Mouse (Mus musculus) heart, postnatal 36 days (tissue): ENCODE measurements around the gene 4930550C14Rik. TPM values are rescaled to one million over a fixed set of nuclear protein-coding genes. Genes with fewer than 3 reads are reported as not detected.

Experiments used
- DNase-seq, 2 experiments: peaks; one replicate each; pipeline ENCODE4 v3.0.0; 2021 to 2022
- intact Hi-C: fragments of 180-260 bp; cut with DNase I; formaldehyde crosslinking; loops from one replicate; pipeline ENCODE4 v1.15.1; 2025
- microRNA-seq, 2 experiments: library from miRNA; unstranded; fragments of <30 nt; microRNA quantifications; one replicate each; pipeline ENCODE4 v1.2.0; 2021; ENCODE audit warnings: borderline number of aligned reads in 2 of 2
- total RNA-seq, 2 experiments: library from RNA; stranded (reverse); gene quantifications; 2 replicates each; pipeline ENCODE4 v1.2.3; 2021

The 4930550C14Rik gene
- total RNA-seq, 2 experiments from 2014 or later, result 0.35 TPM; not detected in 1

DNA sequence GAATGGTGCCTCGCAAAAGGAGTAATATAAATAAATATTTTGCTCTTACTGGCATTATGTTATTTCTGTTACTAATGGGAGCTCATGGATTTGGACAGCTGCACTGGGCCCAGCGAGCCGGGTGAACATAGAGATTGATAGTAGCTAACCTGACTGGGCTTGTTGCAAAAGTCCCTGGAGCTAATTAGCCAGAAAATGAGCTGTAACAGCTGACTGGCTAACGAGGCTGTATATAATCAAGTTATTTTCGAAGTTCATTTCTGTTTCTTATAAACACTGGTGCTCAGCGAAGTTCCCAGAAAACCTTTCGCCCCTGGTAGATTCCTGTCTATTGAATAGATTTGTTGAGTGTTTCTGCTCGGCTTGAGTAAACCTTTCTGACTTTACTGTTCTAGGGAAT, 866 bp downstream of the 4930550C14Rik start:
- no peak for DNase-seq
- intact Hi-C loops, result no loop called here

DNA sequence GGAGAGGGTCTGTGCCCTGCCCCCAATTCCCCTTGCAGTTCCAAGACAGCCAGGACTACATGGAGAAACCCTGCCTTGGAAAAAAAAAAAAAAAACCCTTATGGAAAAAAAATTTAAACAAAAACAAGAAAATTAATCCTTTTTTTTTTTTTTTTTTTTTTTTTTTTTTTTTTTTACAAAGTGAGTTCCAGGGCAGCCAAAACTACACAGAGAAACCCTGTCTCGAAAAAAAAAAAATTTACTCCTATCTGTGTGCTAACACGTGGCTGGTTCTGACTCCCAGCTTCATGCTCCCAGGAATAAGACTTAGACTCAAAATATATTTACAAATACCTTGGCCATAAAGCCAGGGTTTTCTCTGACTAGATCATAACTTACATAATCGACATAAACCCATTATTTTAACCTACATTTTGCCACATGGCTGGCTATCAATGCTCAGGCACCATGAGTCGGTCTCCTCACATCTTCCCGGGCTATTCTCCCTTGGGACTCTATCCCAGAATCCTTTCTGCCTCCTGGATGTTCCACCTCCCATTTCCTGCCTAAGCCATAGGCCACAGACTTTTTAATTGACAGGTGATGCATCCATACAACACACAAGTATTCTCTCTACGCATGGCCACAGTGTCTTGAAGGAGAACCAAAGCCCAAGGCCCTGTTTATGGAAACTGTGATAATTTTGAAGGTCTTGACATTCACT, 2.1 kb downstream of the 4930550C14Rik start:
- intact Hi-C loops, result no loop called here
- DNase-seq, result no peak

DNA sequence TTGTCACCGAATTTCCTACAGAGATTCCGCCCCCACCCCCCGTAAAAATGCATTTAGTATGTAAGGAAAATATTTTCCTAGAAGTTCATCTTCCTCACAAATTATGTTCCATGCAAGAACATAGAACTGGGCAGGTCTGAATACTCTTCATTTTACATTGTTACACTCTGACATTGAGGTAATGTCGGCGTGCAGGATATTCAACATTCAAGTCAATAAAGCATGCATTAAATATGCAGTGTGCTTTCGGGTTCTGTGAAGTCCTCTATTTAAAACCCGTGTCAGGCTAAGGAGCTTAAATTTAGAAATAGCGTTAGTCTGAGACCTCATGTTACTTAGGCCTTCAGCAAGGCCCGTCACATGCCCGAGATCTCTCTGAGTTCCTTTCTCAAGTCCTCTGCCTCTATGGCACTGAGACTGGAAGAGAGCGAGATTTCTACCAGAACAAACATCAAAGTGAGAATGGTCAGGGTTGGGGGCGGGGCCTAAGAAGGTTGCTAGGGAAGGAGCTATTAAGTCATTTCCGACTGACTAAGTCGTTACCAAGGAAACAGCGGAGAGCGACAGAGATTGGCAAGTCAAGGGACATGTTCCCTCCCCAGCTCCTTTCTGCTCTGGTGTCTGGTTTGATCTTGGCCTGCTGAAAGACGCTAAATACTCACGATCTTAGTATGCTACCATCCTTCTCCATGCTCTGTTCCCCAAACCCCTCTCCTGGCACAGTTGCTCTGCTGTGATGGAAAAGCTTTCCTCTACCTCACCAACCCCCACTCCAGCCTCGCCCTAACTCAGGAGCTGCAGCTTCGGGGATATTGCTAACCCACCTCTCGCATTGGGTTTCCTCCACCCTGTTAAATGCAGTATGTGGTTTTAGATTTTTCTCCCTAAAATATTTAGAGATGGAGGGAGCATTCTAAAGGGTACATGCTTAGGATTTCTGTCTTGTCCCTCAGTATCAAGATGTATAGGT, 2.9 kb downstream of the 4930550C14Rik start:
- DNase-seq, result peak; percentile 58 to 71
- intact Hi-C loops, result no loop called here

DNA sequence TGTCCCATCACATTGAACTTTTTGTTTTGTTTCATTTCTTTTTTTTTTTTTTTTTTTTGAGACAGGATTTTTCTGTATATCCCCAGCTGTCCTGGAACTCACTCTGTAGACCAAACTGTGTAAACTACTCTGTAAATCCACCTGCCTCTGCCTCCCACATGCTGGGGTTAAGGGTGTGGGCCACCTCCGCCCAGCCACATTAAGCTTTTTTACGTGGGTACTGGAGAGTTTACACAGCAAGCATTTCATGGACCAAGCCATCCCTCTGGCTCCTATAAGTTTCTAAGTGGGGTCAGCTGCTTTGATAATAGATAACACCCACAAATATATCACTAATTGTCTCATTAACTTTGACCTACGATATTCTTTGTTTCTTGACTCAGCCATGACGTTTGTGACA, 6.4 kb downstream of the 4930550C14Rik start:
- intact Hi-C loops, result no loop called here
- no peak for DNase-seq

DNA sequence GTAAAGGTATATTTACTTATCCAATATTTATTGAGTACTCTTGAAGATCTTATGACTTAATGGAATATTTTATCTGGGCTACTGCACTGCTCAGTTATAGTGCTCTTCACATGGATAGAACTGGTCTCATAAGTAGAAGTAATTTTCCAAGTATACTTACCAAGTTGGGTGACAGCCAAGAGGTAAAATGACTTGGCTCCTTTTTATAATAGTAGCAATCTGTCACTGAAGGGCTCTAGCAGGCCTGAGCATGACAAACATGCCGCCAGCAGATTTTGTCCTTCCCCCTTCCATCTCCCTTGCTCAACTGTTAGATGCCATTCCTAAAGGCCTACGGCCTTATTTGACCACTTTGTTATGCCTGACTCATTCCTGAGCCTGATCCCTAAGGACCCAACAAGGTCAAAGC, 6.8 kb downstream of the 4930550C14Rik start:
- DNase-seq, result no peak
- intact Hi-C loops, result no loop called here

DNA sequence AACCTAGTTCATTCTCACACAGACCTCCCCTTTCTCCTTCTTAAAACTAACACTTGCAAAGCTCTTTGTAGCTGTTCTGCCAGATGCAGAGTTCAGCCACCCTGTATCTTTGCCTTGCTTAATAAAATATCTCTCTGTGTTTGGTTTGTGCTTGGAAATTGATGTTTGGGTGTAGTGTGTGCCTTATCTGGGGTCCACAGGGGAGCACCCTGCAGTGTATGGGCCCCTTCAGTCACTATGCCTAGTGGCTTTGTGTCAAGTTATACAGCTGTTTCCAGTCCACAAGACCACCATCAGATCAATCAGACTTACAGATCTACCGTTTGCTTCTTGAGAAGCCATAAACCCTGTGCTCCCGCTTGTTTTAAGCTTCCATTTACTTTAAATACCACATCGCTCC, 7.3 kb downstream of the 4930550C14Rik start:
- no peak for DNase-seq
- intact Hi-C loops, result no loop called here

DNA sequence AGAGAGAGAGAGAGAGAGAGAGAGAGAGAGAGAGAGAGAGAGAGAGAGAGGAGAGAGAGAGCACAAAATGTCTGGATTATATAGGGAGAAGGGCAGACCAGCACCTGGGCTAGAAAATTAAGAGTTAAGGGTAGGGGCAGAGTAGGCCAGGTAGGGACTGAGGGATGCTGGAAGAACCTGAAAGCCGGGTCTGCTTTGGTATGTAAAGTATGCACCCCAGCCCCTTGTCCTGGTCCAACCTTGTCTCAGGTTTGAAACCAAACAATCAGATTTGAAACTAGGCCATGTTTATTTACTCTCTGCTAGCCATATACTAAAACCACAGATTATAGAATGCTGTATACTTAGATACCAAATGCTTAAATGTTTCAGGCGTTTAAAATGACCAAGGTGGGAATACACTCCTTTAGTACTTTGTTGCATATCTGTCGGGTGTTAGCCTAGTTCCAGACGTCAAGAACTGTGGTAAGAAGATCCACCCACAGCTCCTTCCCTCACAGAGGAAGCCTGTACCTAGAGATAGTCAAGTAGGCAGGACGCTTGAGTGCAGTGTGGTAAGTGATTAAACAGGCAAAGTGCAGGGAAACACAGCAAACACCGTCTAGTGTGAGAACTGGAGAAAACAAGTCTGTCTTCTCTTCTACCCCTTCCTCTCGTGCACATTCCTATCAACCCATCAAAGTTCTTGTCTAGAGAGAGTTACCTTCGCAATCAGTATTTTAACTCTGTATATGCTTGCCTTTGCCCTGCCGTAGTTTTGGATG, 20.2 kb downstream of the 4930550C14Rik start:
- intact Hi-C loops, result no loop called here
- no peak for DNase-seq

DNA sequence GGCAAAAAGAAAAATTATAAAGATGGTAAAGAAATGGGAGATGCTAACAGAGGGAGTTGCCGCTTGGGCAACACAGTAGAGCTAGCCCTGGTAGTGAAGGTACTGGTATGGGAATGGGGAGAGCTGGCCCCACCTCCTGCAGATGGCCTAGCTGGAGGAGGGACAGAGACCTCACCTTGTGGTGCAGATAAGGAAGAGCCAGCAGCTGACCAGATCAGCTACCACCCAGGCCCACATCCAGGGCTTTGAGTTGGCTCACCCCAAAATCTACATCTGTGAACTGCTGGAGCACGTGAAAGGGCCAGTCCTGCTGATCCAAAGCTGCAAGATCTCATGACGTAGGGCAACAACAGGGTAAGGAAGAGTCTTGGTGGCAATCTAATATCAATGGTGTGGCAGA, 24.6 kb downstream of the 4930550C14Rik start:
- no peak for DNase-seq
- intact Hi-C loops, result no loop called here

DNA sequence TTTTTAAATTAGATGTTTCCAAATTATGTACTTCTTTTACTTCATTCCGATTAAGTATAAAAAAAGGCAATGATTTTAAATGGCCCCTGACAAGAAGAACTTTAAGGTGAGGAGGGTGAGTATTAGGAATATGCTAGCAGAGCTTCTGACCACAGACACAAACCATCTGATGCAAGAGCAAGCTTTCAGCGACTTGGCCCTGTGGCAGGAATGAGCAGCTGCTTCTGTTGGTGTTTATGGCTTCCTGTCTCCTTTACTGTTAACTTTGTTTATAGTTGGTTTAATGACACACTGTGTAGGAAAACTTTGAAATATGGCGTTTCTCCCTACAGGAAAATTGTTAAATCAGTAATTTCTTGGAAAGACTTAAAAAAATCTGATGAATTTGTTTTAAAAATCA, 25.5 kb downstream of the 4930550C14Rik start:
- intact Hi-C loops, result no loop called here
- no peak for DNase-seq

DNA sequence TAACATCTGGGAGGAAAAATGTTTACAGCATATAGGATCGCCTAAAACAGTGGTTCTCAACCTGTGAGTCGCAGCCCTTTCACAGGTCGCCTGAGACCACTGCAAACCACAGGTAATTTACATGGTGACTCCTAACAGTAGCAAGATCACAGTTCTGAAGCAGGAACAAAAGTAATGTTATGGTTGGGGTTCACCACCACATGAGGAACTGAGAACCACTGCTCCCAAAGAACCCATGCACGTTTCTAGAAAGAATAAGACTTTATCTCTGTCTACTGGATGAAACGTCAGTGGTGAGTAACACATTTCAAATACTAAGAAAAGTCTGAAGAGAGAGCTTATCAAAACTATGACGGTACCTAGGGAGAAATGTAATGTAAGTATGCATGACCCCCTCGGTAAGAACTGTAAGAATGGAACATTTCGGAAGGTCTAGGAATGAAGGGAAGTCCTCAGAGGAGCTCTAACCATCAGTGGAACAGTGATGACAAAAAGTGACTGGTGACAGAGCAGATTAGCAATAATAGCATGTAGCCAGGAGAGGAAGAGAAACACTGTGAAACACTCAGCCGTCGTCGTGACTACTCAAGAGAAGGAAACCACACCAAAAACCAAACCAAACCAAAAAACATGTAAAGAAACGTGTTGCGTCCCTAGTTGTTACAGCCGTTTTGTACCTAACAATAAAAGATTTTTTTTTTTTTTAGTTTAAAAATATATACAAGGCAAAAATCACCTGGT, 33.9 kb downstream of the 4930550C14Rik start:
- no peak for DNase-seq
- intact Hi-C loops, result no loop called here

DNA sequence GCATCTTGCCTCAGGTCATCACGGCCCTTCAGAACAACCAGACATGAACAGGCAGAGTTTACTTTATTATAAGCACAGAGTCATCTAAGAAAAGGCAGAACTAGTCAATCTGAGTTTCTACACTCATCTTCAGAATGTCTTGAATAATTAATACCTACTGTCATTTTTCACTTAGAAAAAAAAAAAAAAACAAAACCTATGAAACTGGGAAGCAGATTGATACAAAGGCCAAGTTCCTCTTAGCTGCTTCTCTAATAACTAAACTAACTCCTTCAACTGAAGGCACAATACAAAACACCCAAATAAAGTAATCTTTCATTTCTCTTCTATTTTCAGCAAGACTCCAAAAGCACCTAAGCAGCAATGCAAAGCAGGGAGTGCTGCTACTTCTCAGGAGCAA, 48.5 kb downstream of the 4930550C14Rik start:
- intact Hi-C loops, result no loop called here
- no peak for DNase-seq

DNA sequence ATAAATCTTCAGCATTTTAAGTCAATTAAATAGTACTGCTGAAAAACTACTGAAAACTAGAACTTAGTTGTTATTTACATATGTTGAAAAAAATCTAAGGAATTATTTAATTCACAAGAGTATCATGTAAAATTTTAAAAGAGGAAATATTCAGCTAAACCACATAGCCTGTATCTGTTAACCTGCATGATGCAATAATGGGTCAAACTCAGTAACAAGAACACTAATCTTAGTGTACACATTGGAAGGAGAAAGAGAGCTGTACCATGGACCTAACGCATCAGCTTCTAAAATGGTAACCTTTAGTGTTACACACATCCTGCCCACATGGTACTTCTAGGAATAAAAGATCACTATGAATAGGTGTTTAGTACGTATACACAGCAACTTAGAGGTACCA, 49.9 kb downstream of the 4930550C14Rik start:
- no peak for DNase-seq
- intact Hi-C loops, result no loop called here

DNA sequence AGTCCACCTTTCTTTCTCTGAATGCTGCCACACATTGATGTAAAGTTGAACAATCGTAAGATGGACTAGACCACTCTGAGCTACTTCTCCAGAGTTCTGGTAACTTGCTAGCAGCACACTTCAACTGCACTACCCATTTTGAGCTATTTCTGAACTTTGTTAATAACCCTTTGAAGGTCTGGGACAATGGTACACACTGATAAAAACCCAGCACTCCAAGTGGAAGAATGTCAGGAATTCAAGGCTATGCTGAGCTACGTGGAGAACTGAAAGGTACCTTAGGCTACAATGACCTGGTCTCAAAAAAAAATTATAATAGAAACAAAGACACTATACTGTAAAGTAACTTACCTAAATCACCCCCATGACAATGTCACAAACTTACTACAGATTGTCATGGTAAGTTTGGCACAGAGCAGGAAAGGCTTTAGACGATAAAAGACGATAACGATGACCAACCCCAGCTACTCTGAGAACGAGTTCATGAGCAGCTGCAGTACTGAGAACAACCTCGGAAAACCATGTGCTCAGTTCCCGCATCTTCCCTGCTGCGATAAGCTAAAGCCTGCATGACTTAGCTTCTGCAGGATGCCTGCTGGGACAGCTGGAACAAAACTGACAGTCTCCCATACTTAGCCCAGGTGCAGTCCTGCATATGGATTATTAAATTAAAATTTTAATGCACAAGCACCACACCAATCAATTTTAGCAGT, 70.8 kb downstream of the 4930550C14Rik start:
- DNase-seq, result no peak
- intact Hi-C loops, result no loop called here

Small RNA genes lying within 50 kb of the gene (microRNA-seq; reads per million reads assigned to microRNA genes)
- 0 reads per million in 2 experiments for gene Mir130c

Other genes with a start within 250 kb of the 4930550C14Rik start
- 10 to 100 TPM; 10.0 to 11.6 TPM for gene Ddx10, start 154.3 kb upstream of the 4930550C14Rik start, total RNA-seq
- under 1 TPM; 0.30 to 0.44 TPM for gene Exph5, start 100.7 kb upstream of the 4930550C14Rik start, total RNA-seq
- 1 to 10 TPM; 8.1 to 9.3 TPM for gene Kdelc2, start 18.3 kb upstream of the 4930550C14Rik start, total RNA-seq
- 10 to 100 TPM in 1 of 2 experiments, 1 to 10 TPM in 1; 8.7 to 10.4 TPM for gene Atm, start 134.4 kb downstream of the 4930550C14Rik start, total RNA-seq
- gene Npat, start 134.7 kb downstream of the 4930550C14Rik start, total RNA-seq, result 1 to 10 TPM; 7.0 to 8.1 TPM
- gene Acat1, start 208.1 kb downstream of the 4930550C14Rik start, total RNA-seq, result 100 to 1,000 TPM; 314 to 319 TPM